Mouse (Mus musculus) layer of hippocampus, adult 6 months (tissue): ENCODE results near the gene Pdzd7. TPM values are rescaled to one million over a fixed set of nuclear protein-coding genes. Genes with fewer than 3 reads are reported as not detected.

ENCODE experiments used
- long read RNA-seq, 2 experiments: library from polyadenylated mRNA; unstranded; transcript quantifications; one replicate each; pipeline ENCODE4 v2.0.0; 2019 to 2020
- polyA plus RNA-seq: library from polyadenylated mRNA; unstranded; fragments of <200 nt; fragmentation: Nextera tagmentation; gene quantifications from 2 replicates; pipeline ENCODE4 v1.2.3, GENCODE M21; 2021

Pdzd7 gene
- 0.31 and 0.59 TPM in 2 replicates for polyA plus RNA-seq
- long read RNA-seq, experiment 1, partial matches to known transcripts, result 2 of 2 reads
- long read RNA-seq, experiment 1, other reads (novel, unspliced or antisense), result 0 of 2 reads
- long read RNA-seq, experiment 2, partial matches to known transcripts, result 6 of 6 reads
- long read RNA-seq, experiment 2, other reads (novel, unspliced or antisense), result 0 of 6 reads

DNA sequence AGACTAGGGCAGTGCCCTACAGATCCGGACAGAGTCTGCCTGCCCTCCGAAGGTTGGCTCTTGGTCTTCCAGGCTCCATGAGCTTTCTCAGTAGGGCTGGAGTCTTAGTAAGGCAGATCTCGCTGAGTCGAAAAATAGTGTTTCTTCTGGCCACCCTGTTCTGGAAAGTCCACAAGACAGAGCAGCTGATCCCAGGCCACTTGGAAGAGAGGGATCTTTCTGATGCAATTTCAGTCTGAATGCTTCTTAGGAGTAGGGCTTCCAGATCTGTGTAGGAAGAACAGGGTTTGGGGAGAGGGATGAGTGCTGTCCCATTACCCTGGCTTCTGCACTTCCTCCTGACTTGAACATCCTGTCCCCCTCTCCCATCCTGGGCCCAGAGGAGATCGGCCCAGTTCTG lies at the start of gene Pdzd7:
Gene Pdzd7 (minus strand): TSS at position 67 of the 400 bp plus-strand sequence.

DNA sequence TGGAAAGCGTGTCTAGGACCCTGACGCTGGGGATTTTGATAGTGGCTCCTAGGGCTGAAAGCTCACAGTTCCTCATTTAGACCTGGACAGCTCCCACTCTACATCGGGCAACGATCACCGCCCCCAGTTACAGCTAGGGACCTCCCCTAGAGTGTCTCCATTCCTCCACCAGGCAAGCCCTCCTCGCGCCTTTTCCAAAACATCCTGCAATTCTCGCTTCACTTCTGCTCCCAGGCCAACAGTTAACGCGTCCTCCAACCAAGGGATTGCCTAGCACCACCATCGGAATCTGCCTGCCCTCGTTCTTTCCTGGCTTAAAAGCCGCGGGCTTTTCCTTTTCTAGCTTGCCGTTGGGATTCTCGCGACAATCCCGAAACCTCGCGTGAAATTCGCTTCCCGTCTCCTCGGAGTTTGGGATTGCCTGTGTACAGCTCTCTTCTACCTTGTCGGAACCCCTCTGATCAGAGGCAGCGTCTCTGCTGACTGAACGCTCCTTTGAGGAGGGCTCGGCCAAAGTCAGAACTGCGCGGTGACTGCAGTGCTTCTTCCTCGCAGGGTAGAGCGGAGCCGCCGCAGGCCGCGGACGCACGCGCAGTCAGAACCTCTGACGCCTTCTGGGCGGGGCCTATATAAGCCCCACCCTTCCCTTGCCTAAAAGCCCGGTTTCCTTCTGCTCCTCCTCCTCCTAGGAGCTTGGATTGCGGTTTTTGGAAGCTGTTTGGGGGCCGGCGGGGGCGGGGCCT lies 29.2 kb upstream of the Pdzd7 start, which contains the start of gene Kazald1:
Gene Kazald1 (plus strand): TSS at position 662 of the 743 bp plus-strand sequence.

DNA sequence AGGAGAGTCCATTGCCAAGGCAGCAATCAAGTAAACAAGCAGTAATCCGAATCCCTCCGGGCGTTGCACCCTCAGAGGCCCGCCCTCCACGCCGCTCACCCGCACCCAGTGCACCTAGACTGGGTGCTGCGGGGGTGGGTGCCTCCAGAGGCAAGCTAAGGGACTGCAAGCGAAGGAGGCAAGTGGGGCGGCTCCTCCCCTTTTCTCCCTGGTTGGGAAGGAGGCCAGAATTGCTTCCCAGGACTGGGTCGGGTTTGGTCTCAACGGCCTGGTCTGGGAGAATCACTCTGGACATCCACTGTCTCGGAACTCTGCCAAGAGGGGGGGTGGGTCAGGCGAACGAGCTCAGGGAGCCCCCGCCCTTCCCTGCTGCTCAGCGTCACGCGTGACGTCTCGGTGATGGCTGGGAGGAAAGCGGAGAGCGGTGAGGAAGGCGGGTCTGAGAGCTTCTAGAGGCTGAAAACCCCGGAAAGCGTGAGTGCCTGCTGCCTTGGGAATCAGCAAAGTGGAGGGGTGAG lies 2.0 kb upstream of the Pdzd7 start, which contains the start of gene Sfxn3:
Gene Sfxn3 (plus strand): TSS at position 87 of the 518 bp plus-strand sequence.

DNA sequence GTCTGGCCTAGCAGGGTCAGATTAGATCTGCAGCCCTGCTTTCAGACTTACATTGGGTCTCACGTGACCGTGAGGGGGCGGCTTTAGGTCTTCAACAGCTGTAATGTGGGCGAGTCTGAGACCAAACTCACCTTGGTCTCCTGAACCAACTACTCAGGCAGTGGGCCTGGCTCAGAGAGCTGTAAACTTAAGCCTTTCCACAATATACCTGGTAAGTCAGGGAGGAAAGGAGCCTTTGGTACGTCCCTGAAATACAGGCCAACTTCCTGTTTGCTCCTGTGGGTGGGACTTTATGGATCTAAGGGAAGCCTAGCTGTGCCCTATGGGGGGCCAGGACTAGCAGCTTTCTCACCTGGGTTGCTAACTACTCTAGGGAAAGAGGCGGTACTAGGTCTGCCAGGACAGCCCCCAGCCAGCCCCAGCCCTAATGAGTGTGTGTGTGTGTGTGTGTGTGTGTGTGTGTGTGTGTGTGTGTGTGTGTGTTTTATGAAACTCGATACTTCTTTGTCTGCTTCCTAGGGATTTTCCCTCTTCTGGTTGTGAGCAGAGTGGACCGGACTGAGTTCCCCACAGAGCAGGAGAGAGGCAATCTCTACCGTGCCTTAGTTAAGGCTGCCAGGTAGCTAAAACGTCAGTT lies 31.1 kb downstream of the Pdzd7 start, which contains the start of gene Lzts2:
Gene Lzts2 (plus strand): TSS at position 80 of the 637 bp plus-strand sequence.

DNA sequence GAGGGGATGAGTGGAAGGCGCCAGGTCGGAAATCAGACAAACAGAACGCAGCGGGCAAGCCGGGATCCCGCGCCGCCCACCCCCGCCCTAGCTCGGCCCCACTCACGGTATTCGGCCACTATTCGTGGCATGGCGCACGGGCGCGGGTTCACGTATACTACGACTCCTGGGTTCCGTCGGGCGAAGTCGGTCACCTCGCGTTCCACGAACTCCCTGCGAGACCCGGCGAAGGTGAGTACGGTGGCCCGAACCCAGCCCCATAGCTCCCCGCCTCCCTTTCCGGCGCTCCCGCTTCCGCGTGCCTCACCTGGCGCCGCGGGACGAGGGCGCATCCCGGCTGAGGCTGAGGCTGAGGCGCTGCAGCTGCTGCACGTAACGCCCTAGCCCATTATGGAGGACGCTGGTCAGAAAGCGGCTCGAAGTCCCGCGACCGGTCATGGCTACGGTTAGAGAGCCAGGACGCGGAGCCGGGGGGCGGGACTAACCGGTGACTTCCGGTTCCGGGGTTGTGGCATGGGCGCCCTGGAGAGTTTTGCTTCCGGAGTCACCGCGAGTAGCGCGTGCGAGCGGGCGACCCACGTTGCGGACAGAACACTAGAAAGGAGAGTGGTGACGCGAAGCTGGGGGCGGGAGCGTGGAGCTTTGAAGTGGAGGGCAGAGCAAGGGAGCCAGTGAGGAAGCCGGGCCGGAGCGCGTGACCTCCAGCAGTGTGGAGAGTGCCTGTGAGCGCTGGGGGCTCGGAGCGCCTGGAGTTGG lies 39.4 kb downstream of the Pdzd7 start, which contains the start of gene Mrpl43:
Gene Mrpl43 (minus strand): TSS at position 486 of the 756 bp plus-strand sequence.

DNA sequence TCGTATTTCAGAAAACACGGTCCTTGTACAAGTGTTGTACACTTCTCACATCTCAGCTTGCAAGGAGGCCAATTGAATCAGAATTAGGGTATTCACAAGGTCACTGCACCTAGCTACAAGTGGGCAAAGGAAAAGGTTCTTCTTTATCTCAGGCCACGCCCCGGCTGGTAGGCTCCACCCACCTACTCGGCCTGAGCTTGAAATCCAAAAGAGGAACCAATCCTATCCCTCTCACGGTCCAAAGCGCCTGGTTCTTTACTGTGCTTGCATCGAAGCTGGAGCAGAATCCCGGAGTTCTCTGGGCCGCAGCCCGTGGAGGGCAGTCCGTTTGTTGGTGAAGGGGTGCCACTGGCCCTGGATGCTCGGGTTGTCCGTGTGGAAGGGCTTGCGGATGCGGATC lies 40.1 kb downstream of the Pdzd7 start, which contains the start of gene Twnk:
Gene Twnk (plus strand): TSS at position 220 of the 400 bp plus-strand sequence.

DNA sequence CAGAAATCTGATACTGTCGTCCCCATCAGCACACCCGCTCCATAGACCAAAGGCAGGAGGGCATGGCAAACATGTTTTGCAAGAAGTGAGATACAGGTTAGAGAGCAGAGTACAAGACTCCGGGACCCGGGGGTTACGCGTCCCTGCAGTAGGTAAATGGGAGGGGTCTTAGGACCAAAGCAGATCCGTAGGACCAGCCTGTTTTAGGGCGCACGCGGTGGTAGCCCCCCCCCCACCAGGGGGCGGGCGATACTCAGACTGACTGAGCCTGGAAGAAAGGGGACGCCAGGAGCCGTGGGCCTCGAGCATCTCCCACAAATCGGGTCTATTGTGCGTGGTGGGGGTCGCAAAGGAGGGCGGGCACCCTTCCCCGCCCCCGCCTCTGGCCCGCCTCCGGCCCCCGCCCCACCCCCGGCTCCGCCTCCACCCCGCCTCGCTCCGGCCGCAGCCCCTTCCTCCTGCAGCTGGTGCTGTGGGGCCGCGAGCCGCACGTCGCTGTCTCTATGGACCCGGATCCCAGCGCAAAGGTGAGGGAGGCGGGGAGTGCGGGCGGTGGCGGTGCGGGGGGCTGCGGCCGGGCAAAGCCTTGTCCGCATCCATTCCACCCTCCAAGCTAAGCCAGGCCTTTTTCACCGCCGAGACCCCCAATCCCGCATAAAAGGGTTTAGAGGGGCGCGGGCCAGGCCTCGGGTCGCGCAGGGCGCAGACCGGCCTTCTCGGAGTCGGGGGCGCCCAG lies 56.5 kb downstream of the Pdzd7 start, which contains the start of gene Sema4g:
Gene Sema4g (plus strand): TSS at position 271 of the 736 bp plus-strand sequence.

Other genes starting within 250 kb of the Pdzd7 start
- gene Slf2, start 114.6 kb downstream of the Pdzd7 start, polyA plus RNA-seq, result 5.5 and 6.1 TPM in 2 replicates
- 1.6 and 1.9 TPM in 2 replicates for gene Sema4g, start 56.6 kb downstream of the Pdzd7 start, polyA plus RNA-seq
- 4.9 and 5.5 TPM in 2 replicates for gene Twnk, start 40.1 kb downstream of the Pdzd7 start, polyA plus RNA-seq
- 85.6 and 97.1 TPM in 2 replicates for gene Mrpl43, start 39.3 kb downstream of the Pdzd7 start, polyA plus RNA-seq
- gene Lzts2, start 31.3 kb downstream of the Pdzd7 start, polyA plus RNA-seq, result 13.1 and 15.1 TPM in 2 replicates
- 59.0 and 81.7 TPM in 2 replicates for gene Sfxn3, start 1.8 kb upstream of the Pdzd7 start, polyA plus RNA-seq
- 6.4 and 9.0 TPM in 2 replicates for gene Kazald1, start 29.5 kb upstream of the Pdzd7 start, polyA plus RNA-seq
- gene Tlx1, start 105.0 kb upstream of the Pdzd7 start, polyA plus RNA-seq, result not detected in 2 replicates
- not detected in 2 replicates for gene Lbx1, start 190.1 kb upstream of the Pdzd7 start, polyA plus RNA-seq